In genomic region chr9:108379294-108379693, GRCm38 (mm10) we compare ENCODE assay signal across 30 mouse cellular contexts. TPM values are rescaled to one million over a fixed set of nuclear protein-coding genes. Genes with fewer than 3 reads are reported as not detected.
"Had no signal": no experiment of that assay in that cellular context is flagged by ENCODE, and none has a peak within 500 bp of the region (broad histone marks: within the 10 kb centered on the region; RNA-seq: fewer than 3 reads in every experiment).

No protein-coding gene starts in this region.

- H3K9me3 ChIP-seq: heart, embryonic 13.5 days; heart, embryonic 15.5 days; hindbrain, embryonic 10.5 days; hindbrain, embryonic 12.5 days; limb, embryonic 10.5 days; limb, embryonic 12.5 days; liver, embryonic 13.5 days had no signal

- H3K9ac ChIP-seq: heart, embryonic 13.5 days; heart, embryonic 15.5 days; hindbrain, embryonic 12.5 days; hindbrain, embryonic 14.5 days; limb, embryonic 12.5 days; liver, embryonic 13.5 days had no signal

- DNase-seq: gastrocnemius, postnatal 14 days; gastrocnemius, postnatal 36 days; heart, adult 11 months; heart, adult 2 months; heart, postnatal 14 days; heart, postnatal 4 days; kidney, adult 11 months; kidney, adult 2 months; kidney, postnatal 10 days; kidney, postnatal 25 days; kidney, postnatal 4 days; liver; liver, embryonic 13.5 days had no signal

- H3K27ac ChIP-seq: heart, adult 2 months; heart, embryonic 13.5 days; heart, embryonic 15.5 days; hindbrain, embryonic 10.5 days; hindbrain, embryonic 12.5 days; hindbrain, embryonic 14.5 days; layer of hippocampus, adult 2 months; left cerebral cortex, adult 2 months; limb, embryonic 10.5 days; limb, embryonic 12.5 days; liver, embryonic 13.5 days had no signal

- H3K4me3 ChIP-seq: heart, adult 2 months; heart, embryonic 13.5 days; heart, embryonic 15.5 days; hindbrain, embryonic 10.5 days; hindbrain, embryonic 12.5 days; layer of hippocampus, adult 2 months; left cerebral cortex, adult 2 months; limb, embryonic 10.5 days; limb, embryonic 12.5 days; liver, embryonic 13.5 days had no signal

- H3K4me1 ChIP-seq: hindbrain, embryonic 10.5 days; hindbrain, embryonic 12.5 days; limb, embryonic 10.5 days; limb, embryonic 12.5 days; liver, embryonic 13.5 days had no signal

- H3K27me3 ChIP-seq: heart, embryonic 13.5 days; heart, embryonic 15.5 days; hindbrain, embryonic 12.5 days; limb, embryonic 12.5 days; liver, embryonic 13.5 days had no signal

- ATAC-seq: hindbrain, embryonic 16.5 days; inflammation-experienced regulatory T-cells, adult 6 months had no signal

- H3K4me2 ChIP-seq: heart, embryonic 11.5 days; heart, embryonic 13.5 days; heart, embryonic 15.5 days; hindbrain, embryonic 12.5 days; hindbrain, embryonic 14.5 days; limb, embryonic 12.5 days; liver, embryonic 13.5 days had no signal

RNA-seq across cellular contexts. Expression of gene 1700102P08Rik, which starts 13.3 kb away (rescaled TPM):
- polyA plus RNA-seq: heart, postnatal 0 days had no signal

RNA-seq across cellular contexts. Expression of gene Ccdc36, which starts 49.0 kb away (rescaled TPM):
- polyA plus RNA-seq: heart, adult 2 months; inflammation-experienced regulatory T-cells, adult 6 months; kidney, adult 2 months had no signal

RNA-seq across cellular contexts. Expression of gene BC048562, which starts 57.0 kb away (rescaled TPM):
- polyA plus RNA-seq: gonadal fat pad, adult 2 months; heart, adult 2 months; heart, embryonic 11.5 days; heart, embryonic 13.5 days; heart, embryonic 15.5 days; heart, postnatal 0 days; hindbrain, embryonic 10.5 days; hindbrain, embryonic 12.5 days; hindbrain, embryonic 14.5 days; hindbrain, embryonic 16.5 days; inflammation-experienced regulatory T-cells, adult 6 months; kidney, adult 2 months; kidney, embryonic 14.5 days; kidney, embryonic 16.5 days; limb, embryonic 10.5 days; limb, embryonic 12.5 days; limb, embryonic 14.5 days; liver, embryonic 13.5 days had no signal
